Mouse (Mus musculus): Measurements from ENCODE around the gene Gm21541. TPM values are rescaled to one million over a fixed set of nuclear protein-coding genes. Genes with fewer than 3 reads are reported as not detected.
"Not testable (repeated sequence)": the region's sequence is repeated elsewhere in the genome, so short reads cannot be mapped to it uniquely, and the experiment has no call there.

Gm21541 gene
- not detected in 2 replicates for polyA plus RNA-seq (2015; fragmentation: Nextera tagmentation; extraction: Ambion mirVana)

DNA sequence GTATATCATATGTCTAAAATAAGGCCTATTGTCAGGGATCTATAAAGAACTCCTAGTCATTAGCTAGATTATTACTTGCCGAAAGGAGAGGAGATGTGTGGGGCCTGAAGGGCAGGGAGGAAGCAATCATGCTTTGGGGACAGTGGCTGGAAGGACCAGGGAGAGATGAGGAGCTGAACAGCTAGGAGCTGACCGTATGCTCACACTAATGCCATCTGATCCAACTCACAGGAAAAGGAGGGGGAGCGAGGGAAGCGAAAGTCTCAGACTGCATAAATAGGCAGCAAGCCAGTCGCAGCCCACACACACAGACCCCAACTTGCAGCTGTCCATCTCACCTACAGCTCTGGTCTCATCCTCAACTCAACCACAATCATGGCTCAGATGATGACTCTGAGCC lies at the start of gene Gm21541:
Gene Gm21541 (plus strand): TSS at position 301 of the 400 bp plus-strand sequence.
- not testable (repeated sequence) for H3K9ac ChIP-seq; H3K36me3 ChIP-seq (replicated peaks); H3K4me2 ChIP-seq; ATAC-seq (ENCODE audit: insufficient read depth); H3K9me3 ChIP-seq (replicated peaks); H3K4me1 ChIP-seq (replicated peaks); H3K27ac ChIP-seq (replicated peaks); H3K27me3 ChIP-seq; H3K4me3 ChIP-seq (replicated peaks)
- no CpG with 5 or more reads among the region's 5 CpGs for WGBS (ENCODE audit: insufficient replicate concordance)

- H3K27me3 ChIP-seq; H3K9me3 ChIP-seq (replicated peaks); ATAC-seq (ENCODE audit: insufficient read depth); H3K4me2 ChIP-seq; H3K9ac ChIP-seq; H3K36me3 ChIP-seq (replicated peaks); H3K4me3 ChIP-seq (replicated peaks); H3K4me1 ChIP-seq (replicated peaks); H3K27ac ChIP-seq (replicated peaks): not testable (repeated sequence)
- WGBS (ENCODE audit: insufficient replicate concordance), result no CpG with 5 or more reads among the region's 8 CpGs
Measured at GRCm38 (mm10) chr4:41941272-41941671, 37.9 kb downstream of the Gm21541 start, which contains the start of gene Gm20878. Gene Gm20878 (plus strand): TSS chr4:41941572.

Other genes with a start within 250 kb of the Gm21541 start
- gene Cntfr, start 206.5 kb upstream of the Gm21541 start, polyA plus RNA-seq (2015; fragmentation: Nextera tagmentation; extraction: Ambion mirVana), result 0.25 and 0.31 TPM in 2 replicates
- 36.0 and 43.2 TPM in 2 replicates for gene Il11ra1, start 203.6 kb upstream of the Gm21541 start, polyA plus RNA-seq (2015; fragmentation: Nextera tagmentation; extraction: Ambion mirVana)
- gene Rpp25l, start 190.1 kb upstream of the Gm21541 start, polyA plus RNA-seq (2015; fragmentation: Nextera tagmentation; extraction: Ambion mirVana), result 29.8 and 31.9 TPM in 2 replicates
- 64.1 and 67.2 TPM in 2 replicates for gene Dctn3, start 180.4 kb upstream of the Gm21541 start, polyA plus RNA-seq (2015; fragmentation: Nextera tagmentation; extraction: Ambion mirVana)
- gene Arid3c, start 172.5 kb upstream of the Gm21541 start, polyA plus RNA-seq (2015; fragmentation: Nextera tagmentation; extraction: Ambion mirVana), result not detected in 2 replicates
- gene Galt, start 148.4 kb upstream of the Gm21541 start, polyA plus RNA-seq (2015; fragmentation: Nextera tagmentation; extraction: Ambion mirVana), result 29.9 and 36.0 TPM in 2 replicates
- gene Sigmar1, start 147.5 kb upstream of the Gm21541 start, polyA plus RNA-seq (2015; fragmentation: Nextera tagmentation; extraction: Ambion mirVana), result 47.3 and 59.1 TPM in 2 replicates
- gene Ccl27a, start 129.4 kb upstream of the Gm21541 start, polyA plus RNA-seq (2015; fragmentation: Nextera tagmentation; extraction: Ambion mirVana), result 7.3 and 8.2 TPM in 2 replicates
- gene Gm20878, start 38.0 kb downstream of the Gm21541 start, polyA plus RNA-seq (2015; fragmentation: Nextera tagmentation; extraction: Ambion mirVana), result 0.21 and 0.37 TPM in 2 replicates
- gene Fam205a4, start 62.4 kb downstream of the Gm21541 start, polyA plus RNA-seq (2015; fragmentation: Nextera tagmentation; extraction: Ambion mirVana), result not detected in 2 replicates
- not detected in 2 replicates for gene Gm21093, start 131.1 kb downstream of the Gm21541 start, polyA plus RNA-seq (2015; fragmentation: Nextera tagmentation; extraction: Ambion mirVana)
- gene Gm3893, start 187.6 kb downstream of the Gm21541 start, polyA plus RNA-seq (2015; fragmentation: Nextera tagmentation; extraction: Ambion mirVana), result not detected in 2 replicates
- gene Gm13304, start 211.2 kb downstream of the Gm21541 start, polyA plus RNA-seq (2015; fragmentation: Nextera tagmentation; extraction: Ambion mirVana), result 0.37 and 0.46 TPM in 2 replicates
- gene Gm13306, start 249.8 kb downstream of the Gm21541 start, polyA plus RNA-seq (2015; fragmentation: Nextera tagmentation; extraction: Ambion mirVana), result not detected in 2 replicates